Mouse (Mus musculus) naive thymus-derived CD4-positive, alpha-beta T cell, adult 2 months (primary cell): ENCODE results near the gene Cdadc1.
"Not testable (repeated sequence)": the region's sequence is repeated elsewhere in the genome, so short reads cannot be mapped to it uniquely, and the experiment has no call there.

Experiments used
- DNase-seq: peaks from one replicate; pipeline ENCODE4 v3.0.0-alpha.2; 2011; ENCODE audit warnings: low read depth

The Cdadc1 gene

DNA sequence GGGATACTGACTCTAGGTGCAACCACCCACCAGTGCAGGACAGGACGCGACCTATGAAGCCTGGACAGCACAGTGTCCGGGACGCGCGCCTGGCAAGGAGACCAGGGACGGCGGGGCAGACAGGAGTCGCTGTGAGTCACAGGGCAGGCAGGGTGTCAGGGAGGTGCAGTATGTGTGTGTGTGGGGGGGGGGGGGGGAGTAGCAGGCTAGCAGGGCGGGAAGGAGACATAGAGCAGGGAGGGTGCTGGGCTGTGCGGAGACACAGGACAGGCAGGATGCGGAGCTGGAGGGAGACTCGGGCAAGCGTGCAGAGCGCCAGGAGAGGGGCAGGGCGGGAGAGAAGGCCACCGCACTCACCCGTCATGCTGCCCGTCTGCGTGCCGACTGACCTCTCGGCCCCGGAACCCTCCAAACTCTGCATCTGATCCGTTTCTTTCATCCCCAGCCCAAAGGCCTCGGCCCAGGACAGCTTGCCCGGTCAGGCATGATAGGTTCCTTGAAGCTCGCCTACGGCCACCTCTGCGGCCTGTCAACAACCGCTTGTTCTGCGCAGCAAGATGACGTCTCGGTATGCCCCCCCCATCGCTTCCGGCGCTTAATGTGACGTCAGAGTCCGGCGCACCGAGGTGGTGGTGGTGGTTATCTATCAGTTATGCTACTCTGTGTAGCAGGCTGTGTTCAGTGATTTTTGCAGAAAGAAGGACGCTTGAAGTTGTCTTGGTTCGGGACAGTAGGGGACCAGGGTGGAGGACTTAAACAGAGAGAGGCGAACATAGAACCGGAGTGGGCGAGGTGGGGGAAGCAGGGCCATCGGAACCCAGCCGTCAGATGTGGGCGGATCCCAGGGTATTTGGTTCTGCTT, at the start of gene Cdadc1:
Cdadc1 (minus strand) TSS at position 562 of the 862 bp plus-strand sequence.
- DNase-seq: peak; percentile 97

DNA sequence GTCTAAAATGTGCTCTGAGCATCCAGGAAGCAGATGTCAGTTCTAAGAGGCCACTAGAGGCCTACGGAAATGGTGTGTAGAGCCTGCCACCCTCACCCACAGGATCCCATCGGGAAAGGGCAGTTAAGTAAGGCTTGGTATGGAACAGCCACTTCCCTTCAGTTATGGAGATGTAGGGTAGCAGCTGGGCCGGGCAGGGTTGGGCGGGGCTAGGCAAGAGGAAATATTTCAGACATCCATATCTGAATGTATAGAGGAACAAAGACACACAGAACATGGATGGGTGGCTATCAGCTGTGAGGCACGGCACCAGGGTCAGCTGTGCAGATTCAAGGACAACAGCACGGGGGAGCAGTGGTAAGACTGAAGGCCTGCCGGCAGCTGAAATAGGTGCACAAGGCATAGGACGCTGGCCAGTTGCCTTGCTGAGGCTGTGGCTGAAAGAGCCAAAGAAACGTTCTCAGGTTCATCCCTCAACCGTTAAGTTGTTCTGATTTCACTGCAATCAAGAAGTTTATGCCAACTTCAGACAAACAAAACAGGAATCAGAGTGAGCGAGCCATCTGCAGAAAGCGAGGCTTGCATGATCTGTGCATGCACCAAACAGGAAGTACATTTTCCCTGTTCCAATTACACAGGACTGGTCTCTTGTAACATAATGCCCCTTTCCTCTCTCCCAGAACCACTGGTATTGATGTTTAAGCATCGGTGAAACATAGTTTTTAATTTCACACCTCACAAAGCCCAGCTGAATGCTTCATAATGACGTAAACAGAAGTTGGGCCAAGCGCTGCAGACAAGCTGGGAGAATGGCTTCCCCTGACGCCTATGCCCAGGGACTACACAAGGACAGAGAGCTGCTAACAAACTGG, 49.3 kb upstream of the Cdadc1 start:
- no peak for DNase-seq

DNA sequence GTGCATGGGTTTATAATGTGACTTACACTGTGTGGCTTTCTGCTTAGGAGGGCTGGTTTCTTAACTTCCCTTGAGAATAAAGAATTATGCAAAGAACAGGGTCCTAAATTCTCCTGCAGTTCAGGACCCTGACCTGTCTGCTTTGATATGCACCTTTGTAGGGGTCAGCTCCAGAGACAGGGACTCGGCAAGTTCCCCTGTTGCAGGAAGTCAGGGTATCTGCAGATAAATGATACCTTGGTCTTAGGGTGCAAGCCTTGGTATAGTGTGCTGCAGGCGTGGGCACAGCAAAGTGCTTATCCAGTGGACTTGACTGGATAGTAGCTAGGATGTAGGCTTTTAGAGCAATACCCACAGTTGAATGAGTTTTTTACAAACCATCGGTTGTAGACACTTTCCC, 47.1 kb upstream of the Cdadc1 start:
- DNase-seq: no peak

GRCm38 (mm10) chr14:59644166-59644565, 46.4 kb upstream of the Cdadc1 start:
- DNase-seq: no peak

- peak; percentile 50 for DNase-seq
Observed at GRCm38 (mm10) chr14:59643582-59643981, 45.8 kb upstream of the Cdadc1 start.

GRCm38 (mm10) chr14:59641856-59642255, 44.1 kb upstream of the Cdadc1 start:
- DNase-seq: no peak

GRCm38 (mm10) chr14:59638906-59639703, 41.3 kb upstream of the Cdadc1 start:
- no peak for DNase-seq

GRCm38 (mm10) chr14:59633988-59634387, 36.2 kb upstream of the Cdadc1 start:
- no peak for DNase-seq

- no peak for DNase-seq
Observed at GRCm38 (mm10) chr14:59633295-59633898, 35.6 kb upstream of the Cdadc1 start.

GRCm38 (mm10) chr14:59632067-59632466, 34.3 kb upstream of the Cdadc1 start:
- DNase-seq: no peak

DNA sequence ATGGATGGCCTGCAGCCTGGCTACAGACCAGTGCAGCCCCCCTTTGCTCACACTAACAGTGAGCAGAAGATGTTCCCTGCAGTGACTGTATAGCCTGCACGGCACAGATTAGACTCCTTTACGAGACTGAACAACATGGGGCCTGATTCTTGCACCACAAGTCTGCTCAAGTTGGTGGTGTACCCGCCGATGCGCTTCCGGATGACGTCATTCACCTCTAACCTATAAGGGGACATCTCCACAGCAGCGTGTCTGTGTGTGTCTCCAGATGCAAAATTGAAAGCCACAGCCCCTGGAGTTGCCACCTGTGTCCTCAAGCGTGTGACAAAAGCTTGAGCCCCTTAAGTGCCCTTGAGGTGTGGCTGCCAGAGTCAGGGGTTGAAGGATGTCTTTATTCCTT, 32.3 kb upstream of the Cdadc1 start:
- DNase-seq: no peak

GRCm38 (mm10) chr14:59629308-59629707, 31.5 kb upstream of the Cdadc1 start:
- no peak for DNase-seq

GRCm38 (mm10) chr14:59627823-59628222, 30.1 kb upstream of the Cdadc1 start:
- DNase-seq: no peak

GRCm38 (mm10) chr14:59627142-59627680, 29.5 kb upstream of the Cdadc1 start:
- DNase-seq: no peak

DNA sequence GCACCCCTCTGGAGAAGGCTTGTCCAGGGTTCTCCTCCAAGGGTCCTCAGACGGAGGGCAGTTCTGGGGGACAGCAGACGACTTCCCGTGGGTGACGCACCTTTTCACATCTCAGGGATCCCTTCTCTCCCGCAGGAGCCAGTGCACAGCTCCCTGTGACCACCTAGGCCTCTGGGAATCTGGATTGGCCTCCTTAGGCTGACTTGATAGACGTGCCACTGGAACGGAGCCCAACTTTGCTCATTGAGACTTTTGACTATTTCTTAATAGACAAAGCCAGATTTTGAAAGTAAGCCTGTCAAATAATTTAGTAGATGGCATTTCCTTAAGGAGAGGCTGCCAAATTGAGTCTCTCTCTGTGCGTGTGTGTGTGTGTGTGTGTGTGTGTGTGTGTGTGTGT, 29.0 kb upstream of the Cdadc1 start:
- DNase-seq: no peak

- DNase-seq: no peak
Observed at GRCm38 (mm10) chr14:59625806-59626364, 28.1 kb upstream of the Cdadc1 start.

DNA sequence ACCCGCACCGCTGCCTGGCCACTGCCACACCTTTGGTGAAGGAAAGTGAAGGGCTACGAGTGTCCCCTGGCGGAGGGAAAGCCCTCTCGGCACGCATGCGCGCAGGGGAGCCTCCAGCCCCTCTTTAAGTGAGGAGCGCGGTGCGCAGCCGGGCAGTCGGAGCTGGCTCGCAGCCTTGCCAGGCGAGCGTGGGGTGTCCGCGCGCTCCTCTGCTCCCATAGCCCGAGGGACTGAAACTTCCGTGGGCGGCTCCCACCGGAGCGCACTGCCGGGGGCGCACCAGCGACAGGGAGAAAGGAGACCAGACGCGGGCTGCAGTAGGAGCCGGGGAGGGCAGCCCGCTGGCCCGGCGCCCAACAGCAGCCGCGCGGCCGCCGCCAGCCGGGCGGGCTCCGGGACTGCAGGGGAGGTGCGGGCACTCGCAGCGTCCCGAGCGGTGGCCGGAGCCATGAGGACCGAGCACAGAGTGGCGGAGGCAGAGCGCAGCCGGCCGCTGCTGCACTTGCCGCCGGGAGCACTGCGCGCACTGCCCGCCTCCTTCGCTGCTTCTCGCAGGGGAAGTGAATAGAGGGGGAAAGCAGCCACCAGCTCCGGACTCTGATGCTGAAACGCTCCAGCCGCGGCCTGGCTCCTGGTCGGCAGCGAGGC, 27.5 kb upstream of the Cdadc1 start, which contains the start of gene Shisa2:
Shisa2 (plus strand) TSS at position 151 of the 648 bp plus-strand sequence.
- DNase-seq: no peak

DNA sequence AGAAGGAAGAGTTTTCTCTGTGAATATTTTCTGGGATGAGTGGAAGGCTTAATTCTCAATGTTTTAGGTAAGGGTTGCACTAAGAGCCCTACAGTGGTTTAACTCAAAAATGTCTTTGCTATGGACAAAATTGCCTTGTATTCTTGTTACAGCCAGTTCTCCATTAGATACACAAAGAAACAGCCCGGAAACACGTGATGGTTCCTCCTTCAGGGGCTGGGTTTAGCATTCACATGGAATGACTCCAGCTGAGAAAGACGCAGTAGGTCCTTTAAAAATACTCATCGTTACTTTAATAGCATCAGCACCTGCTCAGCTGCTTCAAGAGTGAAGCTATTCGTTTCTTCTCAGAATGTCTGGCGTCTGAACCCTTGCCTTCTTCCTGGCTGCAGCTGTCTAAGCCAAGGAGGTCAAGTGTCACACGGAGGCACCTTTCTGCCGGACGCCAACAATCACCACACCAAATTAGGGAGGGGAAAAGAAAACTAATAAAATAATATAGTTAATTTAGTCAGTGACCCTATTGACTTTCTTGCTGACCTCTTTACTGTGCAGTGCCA, 26.6 kb upstream of the Cdadc1 start:
- DNase-seq: no peak

DNA sequence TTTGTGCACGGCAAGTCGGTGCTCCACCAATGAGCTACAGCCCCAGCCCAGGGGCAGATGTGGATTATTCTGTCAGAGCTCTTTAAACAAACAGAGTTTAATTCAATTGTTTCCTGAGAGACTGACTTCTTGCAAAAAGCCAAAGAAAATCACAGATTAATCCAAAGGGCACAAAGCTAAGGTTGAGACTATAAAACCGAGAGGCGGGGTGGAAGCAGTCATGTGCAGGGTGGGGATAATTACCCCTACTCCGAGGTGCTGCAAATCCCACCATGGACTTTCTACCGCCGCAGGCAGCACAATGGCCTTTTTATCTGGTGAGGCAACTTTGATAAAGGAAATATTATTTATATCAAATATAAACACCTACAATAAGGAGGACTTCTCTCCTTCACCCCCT, 19.0 kb upstream of the Cdadc1 start:
- DNase-seq: no peak

DNA sequence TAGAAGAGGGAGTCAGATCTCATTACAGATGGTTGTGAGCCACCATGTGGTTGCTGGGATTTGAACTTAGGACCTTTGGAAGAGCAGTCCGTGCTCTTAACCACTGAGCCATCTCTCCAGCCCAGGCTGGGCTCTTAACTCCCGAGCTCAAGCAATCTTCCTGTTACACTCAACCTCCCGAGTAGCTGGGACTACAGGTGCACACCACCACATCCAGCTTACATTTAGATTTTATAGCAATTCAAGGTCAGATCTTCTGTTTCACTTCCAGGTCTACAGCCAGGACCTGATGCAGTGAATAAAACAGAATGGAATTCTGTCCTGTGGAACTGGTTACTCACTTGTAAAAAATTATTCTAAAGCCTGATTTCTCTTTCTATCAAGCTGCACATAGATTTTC, 16.4 kb upstream of the Cdadc1 start:
- not testable (repeated sequence) for DNase-seq
